Mouse (Mus musculus) C2C12 (cell line): ENCODE measurements at regions not wholly inside any gene's neighbourhood (a gene's known extent, or its start where the extent isn't known, plus 50 kb on each side); places are given as distances from the start of the nearest gene placed in this dataset.
A peak's percentile ranks its signal among the peaks of the same experiment; 100 is the strongest.

Experiments
- H3K27me3 ChIP-seq: one replicate; pipeline ENCODE4 v1.6.1; 2011; ENCODE audit not compliant: control insufficient read depth, insufficient read depth, insufficient read length
- H3K36me3 ChIP-seq: one replicate; pipeline ENCODE4 v1.6.1; 2011; ENCODE audit not compliant: control insufficient read depth, insufficient read depth
- H3K4me3 ChIP-seq: one replicate; pipeline ENCODE4 v1.5.1; 2011; ENCODE audit warnings: mild to moderate bottlenecking, control low read depth; ENCODE audit not compliant: poor library complexity, insufficient read depth, severe bottlenecking
- H3K79me2 ChIP-seq: one replicate; pipeline ENCODE4 v1.6.1; 2011; ENCODE audit not compliant: control insufficient read depth, insufficient read depth
- H3K79me3 ChIP-seq: one replicate; pipeline ENCODE4 v1.6.1; 2011; ENCODE audit warnings: low read depth, control low read depth
- H3ac ChIP-seq: one replicate; pipeline ENCODE3; 2011; ENCODE audit warnings: low read depth; ENCODE audit not compliant: control insufficient read depth, insufficient read length
- CEBPB ChIP-seq: IDR thresholded peaks from one replicate; pipeline ENCODE4 v1.6.1; 2011; ENCODE audit warnings: low read depth, mild to moderate bottlenecking, control low read depth, moderate library complexity
- CTCF ChIP-seq: IDR thresholded peaks from one replicate; pipeline ENCODE4 v1.5.1; 2011; ENCODE audit not compliant: control insufficient read depth, insufficient read depth, insufficient read length
- FOSL1 ChIP-seq: IDR thresholded peaks from one replicate; pipeline ENCODE4 v1.8.0; 2011; ENCODE audit warnings: mild to moderate bottlenecking, low read length; ENCODE audit not compliant: poor library complexity, insufficient read depth, severe bottlenecking
- MAX ChIP-seq: IDR thresholded peaks from one replicate; pipeline ENCODE4 v1.6.1; 2011; ENCODE audit warnings: mild to moderate bottlenecking, control low read depth
- MYOD1 ChIP-seq: IDR thresholded peaks from one replicate; pipeline ENCODE4 v1.6.1; 2011; ENCODE audit warnings: low read depth; ENCODE audit not compliant: control insufficient read depth, insufficient read length
- MYOG ChIP-seq: IDR thresholded peaks from one replicate; pipeline ENCODE4 v1.6.1; 2011; ENCODE audit not compliant: control insufficient read depth, insufficient read length; ENCODE audit errors: extremely low read depth
- USF1 ChIP-seq: IDR thresholded peaks from one replicate; pipeline ENCODE4 v1.6.1; 2011; ENCODE audit warnings: low read depth, mild to moderate bottlenecking, control low read depth, moderate library complexity

- H3K27me3 ChIP-seq: peaks cover 17% of the 10 kb centered on the region
- no peaks in the 10 kb centered on the region for H3K79me2 ChIP-seq
- H3ac ChIP-seq: no peak overlapping the region
- H3K4me3 ChIP-seq: no peak overlapping the region
- TF ChIP-seq CEBPB (no peak), USF1 (no peak), CTCF (no peak), MYOG (no peak), MAX (no peak), MYOD1 (no peak), FOSL1 (no peak)
- H3K36me3 ChIP-seq: no peaks in the 10 kb centered on the region
- H3K79me3 ChIP-seq: no peaks in the 10 kb centered on the region
These were observed 1172.6 kb upstream of the Gulo start for GRCm38 (mm10) chr14:67181586-67181985.

- TF ChIP-seq MYOG (no peak), CEBPB (no peak), USF1 (no peak), MYOD1 (no peak)
- Histone ChIP-seq H3ac (no peak overlapping the region), H3K27me3 (peaks cover 19% of the 10 kb centered on the region), H3K79me3 (no peaks in the 10 kb centered on the region), H3K79me2 (no peaks in the 10 kb centered on the region), H3K36me3 (no peaks in the 10 kb centered on the region), H3K4me3 (no peak overlapping the region)
These were observed 1170.5 kb upstream of the Gulo start for GRCm38 (mm10) chr14:67179549-67179948.

GRCm38 (mm10) chr14:67178329-67179039 is 1169.5 kb upstream of the Gulo start:
- no peak overlapping the region for H3ac ChIP-seq
- no peak overlapping the region for H3K4me3 ChIP-seq
- no peaks in the 10 kb centered on the region for H3K36me3 ChIP-seq
- H3K27me3 ChIP-seq: peaks cover 22% of the 10 kb centered on the region
- TF ChIP-seq MYOD1 (peak; percentile 86), CTCF (no peak), USF1 (no peak)
- no peaks in the 10 kb centered on the region for H3K79me3 ChIP-seq
- H3K79me2 ChIP-seq: no peaks in the 10 kb centered on the region

- TF ChIP-seq FOSL1 (no peak), MAX (no peak), MYOD1 (no peak), CEBPB (no peak), USF1 (no peak), CTCF (no peak), MYOG (no peak)
These were observed 1167.7 kb upstream of the Gulo start for GRCm38 (mm10) chr14:67176672-67177071.

GRCm38 (mm10) chr14:67176100-67176499 is 1167.1 kb upstream of the Gulo start:
- H3K27me3 ChIP-seq: peaks cover 22% of the 10 kb centered on the region
- no peaks in the 10 kb centered on the region for H3K79me3 ChIP-seq
- no peaks in the 10 kb centered on the region for H3K36me3 ChIP-seq
- H3ac ChIP-seq: no peak overlapping the region
- no peak overlapping the region for H3K4me3 ChIP-seq
- no peaks in the 10 kb centered on the region for H3K79me2 ChIP-seq
- TF ChIP-seq MAX (no peak), MYOG (no peak), USF1 (no peak), FOSL1 (no peak), MYOD1 (no peak), CEBPB (no peak), CTCF (no peak)

More at GRCm38 (mm10) chr14:67176672-67177071, 1167.7 kb upstream of the Gulo start:
- no peaks in the 10 kb centered on the region for H3K36me3 ChIP-seq
- H3K79me3 ChIP-seq: no peaks in the 10 kb centered on the region
- H3K27me3 ChIP-seq: peaks cover 22% of the 10 kb centered on the region
- no peak overlapping the region for H3K4me3 ChIP-seq
- no peak overlapping the region for H3ac ChIP-seq
- H3K79me2 ChIP-seq: no peaks in the 10 kb centered on the region

GRCm38 (mm10) chr14:67174929-67175328 is 1165.9 kb upstream of the Gulo start:
- H3K79me3 ChIP-seq: no peaks in the 10 kb centered on the region
- H3K4me3 ChIP-seq: no peak overlapping the region
- H3ac ChIP-seq: no peak overlapping the region
- no peaks in the 10 kb centered on the region for H3K36me3 ChIP-seq
- TF ChIP-seq CEBPB (no peak), FOSL1 (no peak), MYOD1 (no peak), MAX (no peak), USF1 (no peak), CTCF (no peak), MYOG (no peak)
- peaks cover 22% of the 10 kb centered on the region for H3K27me3 ChIP-seq
- no peaks in the 10 kb centered on the region for H3K79me2 ChIP-seq
